Mouse (Mus musculus): ENCODE results near the gene Hoxb4. TPM values are rescaled to one million over a fixed set of nuclear protein-coding genes. Genes with fewer than 3 reads are reported as not detected.
A peak's percentile ranks its signal among the peaks of the same experiment; 100 is the strongest.

The Hoxb4 gene
- polyA plus RNA-seq (2014; fragmentation: Nextera tagmentation; extraction: Ambion mirVana) = 0.21 and 0.77 TPM in 2 replicates

GRCm38 (mm10) chr11:96317608-96318367 lies at the start of gene Hoxb4:
Hoxb4 (plus strand) TSS chr11:96318267.
- ATAC-seq (replicated peaks; ENCODE audit: insufficient number of reproducible peaks, low FRiP score, low TSS enrichment) = no peak
- no peaks in the 10 kb centered on the region for H3K36me3 ChIP-seq (ENCODE audit: control insufficient read depth, insufficient read depth, low read length)
- 2% methylated on average over 28 of the region's 28 CpGs for WGBS (ENCODE audit: insufficient replicate concordance)
- peaks cover 94% of the 10 kb centered on the region for H3K27me3 ChIP-seq (ENCODE audit: control insufficient read depth, insufficient read depth, low read length)
- peak within 1 kb of the TSS; percentile 74 for H3K4me2 ChIP-seq
- H3K4me1 ChIP-seq (ENCODE audit: control insufficient read depth, insufficient read depth, low read length) = peaks cover 4% of the 10 kb centered on the region; the same call in 1 of the 2 replicates
- H3K27ac ChIP-seq (ENCODE audit: low read depth, low read length) = peak within 1 kb of the TSS; percentile 80
- H3K4me3 ChIP-seq (ENCODE audit: low read depth, low read length) = peak within 1 kb of the TSS; percentile 55
- peak within 1 kb of the TSS; percentile 69 for H3K9ac ChIP-seq (ENCODE audit: low read depth, low read length)
- H3K9me3 ChIP-seq (replicated peaks; ENCODE audit: control insufficient read depth, low read length) = no peaks in the 10 kb centered on the region

- H3K9me3 ChIP-seq (replicated peaks; ENCODE audit: control insufficient read depth, low read length) = no peaks in the 10 kb centered on the region
- WGBS (ENCODE audit: insufficient replicate concordance) = under 1% methylated on average over 19 of the region's 19 CpGs
- no peak for ATAC-seq (replicated peaks; ENCODE audit: insufficient number of reproducible peaks, low FRiP score, low TSS enrichment)
- H3K9ac ChIP-seq (ENCODE audit: low read depth, low read length) = no peak overlapping the region
- H3K27ac ChIP-seq (ENCODE audit: low read depth, low read length) = no peak overlapping the region
- peaks cover 97% of the 10 kb centered on the region for H3K27me3 ChIP-seq (ENCODE audit: control insufficient read depth, insufficient read depth, low read length)
- peaks cover 5% of the 10 kb centered on the region for H3K4me1 ChIP-seq (ENCODE audit: control insufficient read depth, insufficient read depth, low read length)
- H3K4me3 ChIP-seq (ENCODE audit: low read depth, low read length) = no peak overlapping the region
- no peaks in the 10 kb centered on the region for H3K36me3 ChIP-seq (ENCODE audit: control insufficient read depth, insufficient read depth, low read length)
- no peak overlapping the region for H3K4me2 ChIP-seq
Measured at GRCm38 (mm10) chr11:96269869-96270268, 48.2 kb upstream of the Hoxb4 start.

GRCm38 (mm10) chr11:96270996-96271540 lies 47.0 kb upstream of the Hoxb4 start, which contains the start of gene Hoxb9:
Hoxb9 (plus strand) TSS chr11:96271457.
- H3K9ac ChIP-seq (ENCODE audit: low read depth, low read length) = no peak within 1 kb of the TSS
- H3K36me3 ChIP-seq (ENCODE audit: control insufficient read depth, insufficient read depth, low read length) = no peaks in the 10 kb centered on the region
- H3K4me1 ChIP-seq (ENCODE audit: control insufficient read depth, insufficient read depth, low read length) = peaks cover 5% of the 10 kb centered on the region
- under 1% methylated on average over 40 of the region's 40 CpGs for WGBS (ENCODE audit: insufficient replicate concordance)
- H3K4me2 ChIP-seq = peak within 1 kb of the TSS; percentile 41
- no peak for ATAC-seq (replicated peaks; ENCODE audit: insufficient number of reproducible peaks, low FRiP score, low TSS enrichment)
- H3K27ac ChIP-seq (ENCODE audit: low read depth, low read length) = no peak within 1 kb of the TSS
- peaks cover 97% of the 10 kb centered on the region for H3K27me3 ChIP-seq (ENCODE audit: control insufficient read depth, insufficient read depth, low read length)
- H3K9me3 ChIP-seq (replicated peaks; ENCODE audit: control insufficient read depth, low read length) = no peaks in the 10 kb centered on the region
- peak within 1 kb of the TSS; percentile 30 for H3K4me3 ChIP-seq (ENCODE audit: low read depth, low read length)

- peaks cover 5% of the 10 kb centered on the region for H3K4me1 ChIP-seq (ENCODE audit: control insufficient read depth, insufficient read depth, low read length)
- no peaks in the 10 kb centered on the region for H3K9me3 ChIP-seq (replicated peaks; ENCODE audit: control insufficient read depth, low read length)
- H3K27me3 ChIP-seq (ENCODE audit: control insufficient read depth, insufficient read depth, low read length) = peaks cover 97% of the 10 kb centered on the region
- ATAC-seq (replicated peaks; ENCODE audit: insufficient number of reproducible peaks, low FRiP score, low TSS enrichment) = no peak
- H3K4me3 ChIP-seq (ENCODE audit: low read depth, low read length) = peak overlapping the region; percentile 30
- no peak overlapping the region for H3K9ac ChIP-seq (ENCODE audit: low read depth, low read length)
- H3K27ac ChIP-seq (ENCODE audit: low read depth, low read length) = no peak overlapping the region
- WGBS (ENCODE audit: insufficient replicate concordance) = under 1% methylated on average over 52 of the region's 52 CpGs
- no peaks in the 10 kb centered on the region for H3K36me3 ChIP-seq (ENCODE audit: control insufficient read depth, insufficient read depth, low read length)
- peak overlapping the region; percentile 41 for H3K4me2 ChIP-seq
Measured at GRCm38 (mm10) chr11:96271541-96272011, 46.5 kb upstream of the Hoxb4 start.

GRCm38 (mm10) chr11:96272024-96272921 lies 45.8 kb upstream of the Hoxb4 start:
- Histone ChIP-seq H3K4me1 (ENCODE audit: control insufficient read depth, insufficient read depth, low read length) (peaks cover 5% of the 10 kb centered on the region), H3K36me3 (ENCODE audit: control insufficient read depth, insufficient read depth, low read length) (no peaks in the 10 kb centered on the region), H3K9ac (ENCODE audit: low read depth, low read length) (no peak overlapping the region), H3K4me2 (peak overlapping the region; percentile 40), H3K27me3 (ENCODE audit: control insufficient read depth, insufficient read depth, low read length) (peaks cover 97% of the 10 kb centered on the region), H3K9me3 (replicated peaks; ENCODE audit: control insufficient read depth, low read length) (no peaks in the 10 kb centered on the region), H3K4me3 (ENCODE audit: low read depth, low read length) (peak overlapping the region; percentile 30), H3K27ac (ENCODE audit: low read depth, low read length) (no peak overlapping the region)
- no peak for ATAC-seq (replicated peaks; ENCODE audit: insufficient number of reproducible peaks, low FRiP score, low TSS enrichment)
- under 1% methylated on average over 57 of the region's 58 CpGs for WGBS (ENCODE audit: insufficient replicate concordance)

- no peak for ATAC-seq (replicated peaks; ENCODE audit: insufficient number of reproducible peaks, low FRiP score, low TSS enrichment)
- Histone ChIP-seq H3K4me3 (ENCODE audit: low read depth, low read length) (no peak overlapping the region), H3K27me3 (ENCODE audit: control insufficient read depth, insufficient read depth, low read length) (peaks cover 98% of the 10 kb centered on the region), H3K9me3 (replicated peaks; ENCODE audit: control insufficient read depth, low read length) (no peaks in the 10 kb centered on the region), H3K9ac (ENCODE audit: low read depth, low read length) (no peak overlapping the region), H3K4me1 (ENCODE audit: control insufficient read depth, insufficient read depth, low read length) (peaks cover 5% of the 10 kb centered on the region), H3K27ac (ENCODE audit: low read depth, low read length) (no peak overlapping the region), H3K36me3 (ENCODE audit: control insufficient read depth, insufficient read depth, low read length) (no peaks in the 10 kb centered on the region), H3K4me2 (no peak overlapping the region)
- WGBS (ENCODE audit: insufficient replicate concordance) = 5% methylated on average over 10 of the region's 10 CpGs
Measured at GRCm38 (mm10) chr11:96274428-96274827, 43.6 kb upstream of the Hoxb4 start.

- Histone ChIP-seq H3K4me3 (ENCODE audit: low read depth, low read length) (no peak overlapping the region), H3K9me3 (replicated peaks; ENCODE audit: control insufficient read depth, low read length) (no peaks in the 10 kb centered on the region), H3K4me2 (no peak overlapping the region), H3K4me1 (ENCODE audit: control insufficient read depth, insufficient read depth, low read length) (peaks cover 5% of the 10 kb centered on the region), H3K27me3 (ENCODE audit: control insufficient read depth, insufficient read depth, low read length) (peaks cover 98% of the 10 kb centered on the region), H3K9ac (ENCODE audit: low read depth, low read length) (no peak overlapping the region), H3K27ac (ENCODE audit: low read depth, low read length) (no peak overlapping the region), H3K36me3 (ENCODE audit: control insufficient read depth, insufficient read depth, low read length) (no peaks in the 10 kb centered on the region)
- 15% methylated on average over 4 of the region's 4 CpGs for WGBS (ENCODE audit: insufficient replicate concordance)
- no peak for ATAC-seq (replicated peaks; ENCODE audit: insufficient number of reproducible peaks, low FRiP score, low TSS enrichment)
Measured at GRCm38 (mm10) chr11:96275896-96276295, 42.2 kb upstream of the Hoxb4 start.
